Comparison of ENCODE assay signal across 14 mouse cellular contexts in genomic region chr11:18370861-18371260, GRCm38 (mm10).
A peak's percentile ranks its signal among the peaks of the same experiment; 100 is the strongest.
DNase-seq lines count a peak whose midpoint lies in the region; ATAC-seq and TF ChIP-seq lines count a peak whose summit lies in the region.
"Had no signal": no experiment of that assay in that cellular context is flagged by ENCODE, and none has a peak within 500 bp of the region (broad histone marks: within the 10 kb centered on the region; RNA-seq: fewer than 3 reads in every experiment).

No protein-coding gene starts in this region.

- ATAC-seq in lung, embryonic 14.5 days (ENCODE audit: insufficient read depth), result no peak
- ATAC-seq: CD4-positive, CD25-positive, alpha-beta regulatory T cell, adult 4 months had no signal

- no peaks in the 10 kb centered on the region for H3K9me3 ChIP-seq in lung, embryonic 14.5 days (ENCODE audit: low read depth, low read length)
- H3K9me3 ChIP-seq in embryonic facial prominence, embryonic 10.5 days, result no peaks in the 10 kb centered on the region
- H3K9me3 ChIP-seq: heart, embryonic 12.5 days; hindbrain, embryonic 13.5 days had no signal

- DNase-seq in cerebellum, postnatal 14 days, result peak; percentile 20 to 44
- DNase-seq in cerebellum, adult 11 months, result no peak
- DNase-seq in lung, embryonic 14.5 days, result no peak
- no peak for DNase-seq in lung, adult 2 months
- DNase-seq in ES-CJ7 (ENCODE audit: low read depth, low spot score), result peak; percentile 73
- DNase-seq in embryonic facial prominence, embryonic 10.5 days (ENCODE audit: low spot score), result peak; percentile 8
- no peak for DNase-seq in spleen, postnatal 14 days (ENCODE audit: low spot score in 2 of 2)
- no peak for DNase-seq in spleen, postnatal 10 days (ENCODE audit: low spot score in 2 of 2)
- DNase-seq: cerebellum, adult 8-10 months; lung, adult 18-20 months; thymus, adult 2 months had no signal

- no peak overlapping the region for H3K27ac ChIP-seq in lung, embryonic 14.5 days (ENCODE audit: low read depth)
- no peak overlapping the region for H3K27ac ChIP-seq in embryonic facial prominence, embryonic 10.5 days (replicated peaks)
- H3K27ac ChIP-seq: hindbrain, embryonic 13.5 days had no signal

- H3K36me3 ChIP-seq in lung, embryonic 14.5 days (ENCODE audit: insufficient read depth), result no peaks in the 10 kb centered on the region
- H3K36me3 ChIP-seq in embryonic facial prominence, embryonic 10.5 days (replicated peaks), result no peaks in the 10 kb centered on the region
- H3K36me3 ChIP-seq: heart, embryonic 12.5 days; hindbrain, embryonic 13.5 days had no signal

- WGBS in lung, embryonic 14.5 days, result 16% methylated on average over 3 of the region's 3 CpGs
- WGBS in lung, adult 2 months, result 29% methylated on average over 3 of the region's 3 CpGs
- WGBS in embryonic facial prominence, embryonic 10.5 days, result 19% methylated on average over 3 of the region's 3 CpGs

- no peak for TF ChIP-seq POLR2A in lung, adult 2 months (IDR thresholded peaks at IDR 0.05; ENCODE audit: borderline replicate concordance, extremely low read depth, low read depth, low read length)

- no peak overlapping the region for H3K4me3 ChIP-seq in lung, embryonic 14.5 days (ENCODE audit: low read depth, low read length)
- no peak overlapping the region for H3K4me3 ChIP-seq in lung, adult 2 months (replicated peaks; ENCODE audit: extremely low read depth, low read depth, low read length)
- no peak overlapping the region for H3K4me3 ChIP-seq in embryonic facial prominence, embryonic 10.5 days
- H3K4me3 ChIP-seq: heart, embryonic 12.5 days; hindbrain, embryonic 13.5 days had no signal

- H3K4me1 ChIP-seq in lung, embryonic 14.5 days (ENCODE audit: insufficient read depth), result no peaks in the 10 kb centered on the region
- H3K4me1 ChIP-seq in lung, adult 2 months (ENCODE audit: control insufficient read depth, insufficient read depth, low read length), result no peaks in the 10 kb centered on the region
- peaks cover 4% of the 10 kb centered on the region; the same call in 1 of the 2 replicates for H3K4me1 ChIP-seq in embryonic facial prominence, embryonic 10.5 days
- H3K4me1 ChIP-seq: heart, embryonic 12.5 days had no signal

- H3K27me3 ChIP-seq in lung, embryonic 14.5 days (ENCODE audit: insufficient read depth, low read length), result no peaks in the 10 kb centered on the region
- H3K27me3 ChIP-seq in embryonic facial prominence, embryonic 10.5 days (replicated peaks; ENCODE audit: low read depth, poor library complexity, severe bottlenecking), result no peaks in the 10 kb centered on the region
- H3K27me3 ChIP-seq: heart, embryonic 12.5 days; hindbrain, embryonic 13.5 days had no signal

- TF ChIP-seq CTCF in lung, embryonic 14.5 days (IDR thresholded peaks at IDR 0.05; ENCODE audit: low read depth), result 0 out of 2 replicates have a peak, but pooled peaks have one; percentile 13
- TF ChIP-seq CTCF in lung, adult 2 months (IDR thresholded peaks at IDR 0.05; ENCODE audit: insufficient read depth, low read length), result no peak

- no peak overlapping the region for H3K4me2 ChIP-seq in lung, embryonic 14.5 days
- H3K4me2 ChIP-seq: heart, embryonic 12.5 days; hindbrain, embryonic 13.5 days had no signal

- no peak overlapping the region for H3K9ac ChIP-seq in lung, embryonic 14.5 days
- H3K9ac ChIP-seq: heart, embryonic 12.5 days; hindbrain, embryonic 13.5 days had no signal

Comparison
In these comparisons a context has a peak if more than half of its experiments do, and no peak if none do; other contexts are left out.
1. DNase-seq: peak in cerebellum, postnatal 14 days (2 of 2), ES-CJ7 (single experiment) and embryonic facial prominence, embryonic 10.5 days (single experiment); none in cerebellum, adult 11 months (single experiment), lung, embryonic 14.5 days (single experiment), lung, adult 2 months (single experiment), spleen, postnatal 14 days (0 of 2) and spleen, postnatal 10 days (0 of 2).